Mouse (Mus musculus) midbrain, embryonic 14.5 days (tissue): ENCODE data around the gene Slc44a1. TPM values are rescaled to one million over a fixed set of nuclear protein-coding genes. Genes with fewer than 3 reads are reported as not detected.

Experiments used
- ATAC-seq: fragments of 200-750 bp; cut with Nextera tagmentation; 2 replicates; pipeline ENCODE4 v1.8.0; 2017; ENCODE audit warnings: moderate number of reproducible peaks, moderate library complexity; ENCODE audit not compliant: low FRiP score, low TSS enrichment
- DNase-seq: peaks from one replicate; pipeline ENCODE4 v3.0.0-alpha.2; 2015
- H3K27ac ChIP-seq: fragments of 300-500 bp; sonication (generic); replicated peaks from 2 replicates; pipeline ENCODE4 v1.5.1; 2014; ENCODE audit warnings: mild to moderate bottlenecking, low read depth, low read length, moderate library complexity
- H3K27me3 ChIP-seq: fragments of 300-500 bp; sonication (generic); 2 replicates; pipeline ENCODE4 v1.6.1; 2014; ENCODE audit warnings: low read length, control low read depth, mixed read lengths; ENCODE audit not compliant: control insufficient read depth, insufficient read depth
- H3K36me3 ChIP-seq: fragments of 300-500 bp; sonication (generic); 2 replicates; pipeline ENCODE4 v1.6.1; 2014; ENCODE audit warnings: low read length, control low read depth; ENCODE audit not compliant: control insufficient read depth, insufficient read depth
- H3K4me1 ChIP-seq: fragments of 300-500 bp; sonication (generic); 2 replicates; pipeline ENCODE4 v1.6.1; 2014; ENCODE audit warnings: mild to moderate bottlenecking, antibody characterized with exemption, low read length, control low read depth; ENCODE audit not compliant: control insufficient read depth, insufficient read depth
- H3K4me2 ChIP-seq: fragments of 300-500 bp; sonication (generic); 2 replicates; pipeline ENCODE4 v1.6.1; 2014; ENCODE audit warnings: mild to moderate bottlenecking, low read length, moderate library complexity
- H3K4me3 ChIP-seq: fragments of 300-500 bp; sonication (generic); replicated peaks from 2 replicates; pipeline ENCODE4 v1.5.1; 2014; ENCODE audit warnings: low read depth, low read length
- H3K9ac ChIP-seq: fragments of 300-500 bp; sonication (generic); replicated peaks from 2 replicates; pipeline ENCODE4 v1.6.1; 2014; ENCODE audit warnings: mild to moderate bottlenecking, low read length, moderate library complexity
- H3K9me3 ChIP-seq: fragments of 300-500 bp; sonication (generic); 2 replicates; pipeline ENCODE4 v1.6.1; 2016; ENCODE audit warnings: low read length, control low read depth, mixed read lengths; ENCODE audit not compliant: control insufficient read depth
- WGBS: fragments of 180-500 bp; shearing (Covaris S2); extraction: QIAGEN DNeasy Blood & Tissue Kit; methylation state at CpG from one replicate; pipeline ENCODE4 v1.1.7; 2014; 5-methylcytosine and 5-hydroxymethylcytosine counted together
- polyA plus RNA-seq: library from polyadenylated mRNA; unstranded; fragments of >200 nt; fragmentation: Nextera tagmentation; extraction: Ambion mirVana; gene quantifications from 2 replicates; pipeline ENCODE4 v1.2.1, GENCODE M21; 2014

Gene Slc44a1
- polyA plus RNA-seq, 1 experiment from 2014 or later: 16.1 TPM

DNA sequence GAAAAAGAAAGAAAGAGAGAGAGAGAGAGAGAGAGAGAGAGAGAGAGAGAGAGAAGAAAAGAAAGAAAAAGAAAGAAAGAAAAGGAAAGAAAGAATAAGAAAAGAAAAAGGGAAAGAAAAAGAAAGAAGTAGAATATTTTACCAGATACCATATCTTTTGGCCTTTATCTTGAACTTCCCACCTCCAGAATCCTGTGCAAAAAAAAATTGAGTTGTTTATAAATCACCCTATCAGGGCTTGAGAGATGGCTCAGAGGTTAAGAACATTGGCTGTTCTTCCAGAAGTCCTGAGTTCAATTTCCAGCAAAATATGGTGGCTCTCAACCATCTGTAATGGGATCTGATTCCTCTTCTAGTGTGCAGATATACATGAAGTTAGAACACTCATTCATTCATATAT is 33.3 kb upstream of the Slc44a1 start:
- DNase-seq (no peak), ATAC-seq (no peak)
- Histone ChIP-seq H3K27ac (no peak overlapping the region), H3K9ac (no peak overlapping the region), H3K27me3 (no peaks in the 10 kb centered on the region), H3K36me3 (no peaks in the 10 kb centered on the region), H3K4me1 (no peaks in the 10 kb centered on the region), H3K9me3 (no peaks in the 10 kb centered on the region), H3K4me3 (no peak overlapping the region), H3K4me2 (no peak overlapping the region)

DNA sequence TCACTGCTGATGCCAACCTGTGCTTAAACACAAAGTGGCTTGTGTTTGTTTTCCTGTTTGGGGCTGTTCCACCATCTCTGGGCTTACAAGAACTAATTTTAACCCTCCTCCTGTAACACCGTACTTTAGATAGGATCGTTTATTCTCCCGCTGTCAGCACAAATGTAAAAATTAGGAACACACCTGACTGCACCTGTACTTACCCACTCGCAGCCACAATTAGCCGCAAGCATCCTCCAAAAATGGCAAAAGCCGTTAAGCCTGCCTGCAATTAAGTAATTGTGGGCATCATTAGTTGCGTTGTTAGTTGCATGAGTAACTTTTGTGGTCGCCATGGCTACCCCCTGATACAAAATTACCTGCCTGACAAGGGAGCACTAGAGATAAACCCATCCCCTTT is 31.4 kb upstream of the Slc44a1 start:
- Histone ChIP-seq H3K36me3 (no peaks in the 10 kb centered on the region), H3K9me3 (no peaks in the 10 kb centered on the region), H3K27me3 (no peaks in the 10 kb centered on the region), H3K27ac (no peak overlapping the region), H3K4me2 (no peak overlapping the region), H3K4me3 (no peak overlapping the region), H3K9ac (no peak overlapping the region), H3K4me1 (no peaks in the 10 kb centered on the region)
- DNase-seq (no peak), ATAC-seq (no peak)
- WGBS: 87% methylated on average over 8 of the region's 8 CpGs

DNA sequence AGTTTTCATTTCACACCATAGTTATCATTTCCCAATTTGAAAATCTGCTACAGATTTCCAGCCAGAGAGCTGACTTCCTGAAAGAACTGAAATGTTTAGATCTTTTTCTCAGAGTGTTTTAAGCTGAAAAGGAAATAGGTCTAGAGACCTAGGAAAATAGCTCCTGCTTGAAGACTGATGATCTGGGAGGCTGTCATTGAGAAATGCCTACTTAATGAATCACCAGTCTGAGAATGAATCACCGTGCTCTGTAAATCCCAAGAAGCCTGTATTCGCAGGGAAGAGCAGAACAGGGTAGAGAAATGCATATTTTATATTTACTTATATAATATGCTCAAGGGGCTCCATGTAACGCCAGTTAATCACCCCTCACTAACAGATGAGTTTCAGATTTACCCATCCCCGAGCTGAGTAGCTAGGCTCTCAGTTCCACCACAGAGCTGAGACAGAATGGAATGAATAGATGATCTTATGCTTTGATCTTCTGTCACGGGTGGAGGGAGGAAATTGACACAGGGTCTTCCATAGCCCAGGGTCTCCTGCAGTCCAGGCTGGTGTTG is 30.6 kb upstream of the Slc44a1 start:
- H3K4me2 ChIP-seq: no peak overlapping the region
- H3K27ac ChIP-seq: no peak overlapping the region
- H3K9me3 ChIP-seq: no peaks in the 10 kb centered on the region
- no peaks in the 10 kb centered on the region for H3K36me3 ChIP-seq
- H3K27me3 ChIP-seq: no peaks in the 10 kb centered on the region
- H3K4me3 ChIP-seq: no peak overlapping the region
- 19% methylated on average over 5 of the region's 5 CpGs for WGBS
- no peak overlapping the region for H3K9ac ChIP-seq
- ATAC-seq (no peak), DNase-seq (no peak)
- H3K4me1 ChIP-seq: no peaks in the 10 kb centered on the region

DNA sequence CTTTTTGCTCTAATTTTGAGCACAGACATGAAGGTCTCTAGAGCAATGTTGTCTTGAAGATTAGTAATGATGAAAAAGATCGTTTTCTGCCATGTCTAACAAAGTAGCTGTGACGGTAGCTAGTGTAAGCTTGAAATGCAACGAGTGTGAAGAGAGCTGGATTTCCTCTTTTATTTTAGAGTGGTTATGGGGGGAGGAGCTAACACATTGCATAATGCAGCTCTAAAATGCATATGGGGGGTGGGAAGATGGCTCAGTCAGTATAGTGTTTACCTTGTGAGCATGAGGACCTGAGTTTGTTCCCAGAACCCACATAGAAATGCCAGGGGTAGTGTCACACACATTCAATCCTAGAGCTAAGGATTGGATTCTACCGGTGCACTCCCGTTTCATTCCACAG is 29.5 kb upstream of the Slc44a1 start:
- H3K9me3 ChIP-seq: no peaks in the 10 kb centered on the region
- no peaks in the 10 kb centered on the region for H3K36me3 ChIP-seq
- DNase-seq (no peak), ATAC-seq (no peak)
- no peaks in the 10 kb centered on the region for H3K4me1 ChIP-seq
- no peaks in the 10 kb centered on the region for H3K27me3 ChIP-seq
- H3K4me2 ChIP-seq: no peak overlapping the region
- 89% methylated on average over 5 of the region's 5 CpGs for WGBS
- no peak overlapping the region for H3K4me3 ChIP-seq
- H3K27ac ChIP-seq: no peak overlapping the region
- no peak overlapping the region for H3K9ac ChIP-seq

DNA sequence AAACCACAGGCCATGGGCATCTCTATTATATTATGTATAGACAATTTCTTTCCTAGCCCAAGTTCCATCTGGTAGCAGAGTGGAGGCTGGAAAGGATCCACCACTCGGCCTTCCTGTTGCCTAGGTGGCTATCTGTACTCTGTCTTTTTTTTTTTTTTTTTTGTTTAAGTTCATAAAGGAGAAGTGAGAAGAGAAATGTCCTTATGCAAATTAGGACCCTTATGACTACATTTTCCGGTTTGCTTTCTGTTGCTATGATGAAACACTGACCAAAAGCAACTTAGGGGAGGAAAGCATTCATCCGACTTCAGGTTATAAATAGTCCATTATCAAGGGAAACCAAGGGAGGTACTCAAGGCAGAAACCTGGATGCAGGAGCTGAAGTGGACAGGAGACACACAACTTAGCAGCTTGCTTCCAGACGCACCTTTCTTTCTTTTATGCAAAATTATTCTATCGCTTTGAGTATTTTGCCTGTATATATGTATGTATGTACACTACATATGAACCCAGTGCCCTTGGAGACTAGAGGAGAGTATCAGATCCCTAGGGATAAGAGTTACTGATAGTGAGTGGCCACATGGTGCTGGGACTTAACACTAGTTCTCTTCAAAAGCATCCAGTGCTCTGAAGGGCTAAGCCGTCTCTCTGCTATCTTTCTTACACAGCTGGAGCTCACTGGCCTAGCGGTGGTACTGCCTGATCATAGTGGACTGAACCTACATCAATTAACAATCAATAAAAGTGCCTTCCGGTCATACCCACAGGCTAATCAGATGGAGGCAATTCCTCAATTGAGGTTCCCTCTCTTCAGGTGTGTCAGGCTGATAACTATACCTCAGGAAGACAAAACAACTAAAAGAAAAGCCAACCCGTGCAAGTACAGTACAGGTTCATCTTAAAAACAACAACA is 28.0 kb upstream of the Slc44a1 start:
- Histone ChIP-seq H3K9ac (no peak overlapping the region), H3K27ac (no peak overlapping the region), H3K4me3 (no peak overlapping the region), H3K9me3 (no peaks in the 10 kb centered on the region), H3K36me3 (no peaks in the 10 kb centered on the region), H3K27me3 (no peaks in the 10 kb centered on the region), H3K4me2 (no peak overlapping the region), H3K4me1 (no peaks in the 10 kb centered on the region)
- ATAC-seq: no peak
- 82% methylated on average over 9 of the region's 9 CpGs for WGBS
- no peak for DNase-seq

DNA sequence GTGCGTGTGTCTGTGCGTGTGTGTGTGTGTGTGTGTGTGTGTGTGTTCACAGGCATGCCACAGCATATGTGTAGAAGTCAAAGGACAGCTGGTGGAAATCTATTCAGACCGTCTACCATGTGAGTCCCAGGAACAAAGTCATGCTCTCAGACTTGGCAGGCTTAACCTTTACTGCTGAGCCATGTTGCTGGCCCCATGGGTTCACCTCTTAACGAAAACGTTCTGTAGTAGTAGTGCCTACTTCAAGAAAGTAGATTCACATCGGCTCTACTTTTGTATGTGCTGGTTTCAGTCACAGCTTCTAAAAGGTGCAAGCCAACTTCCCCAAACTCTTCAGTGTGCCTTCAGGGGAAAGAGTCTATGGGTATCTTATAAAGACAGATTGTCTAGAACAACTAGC is 27.2 kb upstream of the Slc44a1 start:
- no peaks in the 10 kb centered on the region for H3K36me3 ChIP-seq
- H3K27me3 ChIP-seq: no peaks in the 10 kb centered on the region
- ATAC-seq: no peak
- H3K4me3 ChIP-seq: no peak overlapping the region
- 91% methylated on average over 6 of the region's 6 CpGs for WGBS
- H3K4me2 ChIP-seq: no peak overlapping the region
- H3K9me3 ChIP-seq: no peaks in the 10 kb centered on the region
- H3K9ac ChIP-seq: no peak overlapping the region
- H3K4me1 ChIP-seq: no peaks in the 10 kb centered on the region
- no peak for DNase-seq
- H3K27ac ChIP-seq: no peak overlapping the region

DNA sequence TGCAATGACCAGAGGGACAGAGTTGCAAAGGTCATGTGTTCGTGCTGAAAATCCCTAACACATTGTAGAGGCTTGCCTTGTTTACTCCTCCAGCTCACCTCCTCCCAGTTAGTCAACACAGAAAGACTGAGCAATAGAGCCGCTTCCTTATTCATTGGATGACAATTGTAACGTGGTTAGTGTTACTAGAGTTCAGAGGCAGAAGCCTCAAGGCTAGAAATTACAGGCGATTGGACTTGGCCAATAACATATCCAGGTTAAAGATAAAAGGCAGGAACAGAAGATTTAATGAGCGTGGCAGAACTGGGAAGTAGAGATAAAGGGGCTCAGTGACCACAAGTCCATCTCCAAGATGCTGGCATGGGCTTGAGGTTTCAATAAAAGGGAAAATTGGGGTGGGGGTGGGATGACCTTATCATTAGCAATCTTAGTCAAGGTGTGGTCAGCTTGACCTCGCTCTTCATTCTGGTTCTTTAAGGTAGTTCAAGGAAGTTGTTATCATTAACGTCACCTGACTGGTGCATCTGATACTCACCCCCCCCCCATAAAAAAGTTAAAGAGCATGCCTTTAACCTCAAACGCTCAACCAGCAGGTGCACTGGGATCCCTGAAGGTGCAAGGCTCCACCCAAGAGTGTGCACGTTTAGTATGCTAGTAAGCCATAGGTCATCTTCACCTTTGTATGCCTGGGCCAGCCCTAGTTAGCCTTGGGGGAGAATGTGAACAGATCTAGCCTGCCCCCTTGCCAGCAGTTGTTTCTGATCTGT is 26.0 kb upstream of the Slc44a1 start:
- H3K4me1 ChIP-seq: no peaks in the 10 kb centered on the region
- no peak overlapping the region for H3K4me3 ChIP-seq
- H3K9me3 ChIP-seq: no peaks in the 10 kb centered on the region
- no peaks in the 10 kb centered on the region for H3K36me3 ChIP-seq
- DNase-seq: no peak
- WGBS: 82% methylated on average over 9 of the region's 9 CpGs
- no peaks in the 10 kb centered on the region for H3K27me3 ChIP-seq
- ATAC-seq: no peak
- no peak overlapping the region for H3K4me2 ChIP-seq
- no peak overlapping the region for H3K9ac ChIP-seq
- H3K27ac ChIP-seq: no peak overlapping the region

DNA sequence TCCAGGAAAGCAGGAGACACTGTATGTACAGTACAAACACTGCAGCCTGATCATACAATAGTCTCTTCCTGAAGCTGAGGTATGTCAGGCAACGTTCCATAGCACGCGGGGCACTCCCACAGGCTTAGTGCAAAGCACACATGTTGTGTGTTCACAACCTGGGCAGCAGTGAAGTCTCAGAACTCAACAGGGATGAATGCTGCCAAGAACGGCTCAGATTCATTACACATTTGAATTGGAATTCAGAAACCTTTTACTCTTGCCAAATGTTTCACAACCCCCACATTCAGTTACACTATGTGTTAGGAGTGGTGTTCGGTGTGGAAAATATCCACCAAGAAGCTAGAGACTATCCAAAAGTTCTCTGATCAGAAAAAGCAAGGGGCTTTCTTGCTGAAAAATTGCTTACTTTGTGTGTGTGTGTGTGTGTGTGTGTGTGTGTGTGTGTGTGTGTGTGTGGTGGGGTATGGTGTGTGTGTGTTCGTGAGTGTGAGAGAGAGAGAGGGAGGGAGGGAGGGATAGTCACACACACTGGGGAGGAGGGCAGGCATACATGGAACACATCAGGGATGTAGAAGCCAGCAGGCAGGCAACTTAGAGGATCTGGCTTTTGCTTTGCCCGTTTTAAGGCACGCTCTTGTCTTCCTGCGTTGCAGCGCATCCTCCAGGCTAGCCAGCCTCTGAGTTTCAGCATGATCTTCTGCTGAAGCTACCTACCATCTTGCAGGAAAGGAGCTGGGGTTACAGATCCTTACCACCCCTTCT is 24.2 kb upstream of the Slc44a1 start:
- Histone ChIP-seq H3K4me3 (no peak overlapping the region), H3K4me2 (no peak overlapping the region), H3K27ac (no peak overlapping the region), H3K36me3 (no peaks in the 10 kb centered on the region), H3K27me3 (no peaks in the 10 kb centered on the region), H3K4me1 (no peaks in the 10 kb centered on the region), H3K9me3 (no peaks in the 10 kb centered on the region), H3K9ac (no peak overlapping the region)
- DNase-seq (no peak), ATAC-seq (no peak)
- WGBS: 90% methylated on average over 9 of the region's 10 CpGs
